Mouse (Mus musculus): Measurements from ENCODE around the gene Agap1. TPM values are rescaled to one million over a fixed set of nuclear protein-coding genes. Genes with fewer than 3 reads are reported as not detected.

Gene Agap1
- total and polyA plus RNA-seq, 3 experiments = 0.01 TPM; not detected in 2

DNA sequence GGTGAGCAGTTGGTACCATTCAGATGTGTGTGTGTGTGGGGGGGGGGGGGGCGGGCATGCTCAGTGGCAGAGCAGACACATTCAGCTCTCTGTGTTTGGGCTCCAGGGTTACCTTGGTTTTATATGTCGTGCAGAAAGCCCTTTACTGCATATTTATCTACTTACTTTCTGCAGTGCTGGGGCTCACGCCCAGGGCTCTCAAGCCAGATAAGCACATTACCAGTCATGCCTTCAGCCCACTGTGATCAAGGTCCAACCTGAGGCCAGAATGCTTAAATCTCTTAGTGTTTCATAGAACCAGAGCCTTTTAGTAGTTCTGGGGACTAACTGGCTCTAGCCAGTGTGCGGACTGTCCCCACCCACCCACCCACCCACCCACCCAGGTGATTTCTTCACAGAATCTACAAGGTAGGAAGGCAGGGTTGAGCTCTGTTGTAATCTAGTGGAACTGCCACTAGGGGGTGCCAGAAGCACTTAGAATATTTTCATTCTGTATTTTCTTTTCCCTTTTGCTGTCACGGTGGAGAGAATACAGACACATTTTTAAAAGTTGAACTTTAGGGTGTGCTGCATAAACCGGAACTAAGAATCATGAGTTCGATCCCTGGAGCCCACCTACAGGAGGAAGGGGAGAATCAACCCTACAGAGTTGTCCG lies 189.0 kb downstream of the Agap1 start:
- Histone ChIP-seq H3K27ac (ENCODE audit: control insufficient read depth, low read depth, low read length) (no peak overlapping the region), H3K36me3 (ENCODE audit: control insufficient read depth in 1 of 2, insufficient read depth in 2 of 2, low read length in 2 of 2) (no peaks in the 10 kb centered on the region), H3K4me3 (ENCODE audit: control insufficient read depth in 1 of 2, insufficient read depth in 1 of 2, low read depth in 2 of 2, low read length in 2 of 2) (no peak overlapping the region), H3K9me3 (replicated peaks; ENCODE audit: insufficient read depth, low read length) (no peaks in the 10 kb centered on the region), H3K4me1 (ENCODE audit: control insufficient read depth in 1 of 2, insufficient read depth in 2 of 2, low read length in 2 of 2) (no peaks in the 10 kb centered on the region), H3K9ac (ENCODE audit: control insufficient read depth, low read depth, low read length, poor library complexity, severe bottlenecking) (no peak overlapping the region), H3K79me2 (ENCODE audit: control insufficient read depth, insufficient read depth, low read length, poor library complexity) (no peaks in the 10 kb centered on the region), H3K27me3 (ENCODE audit: control insufficient read depth in 1 of 2, insufficient read depth in 2 of 2, low read length in 2 of 2) (no peaks in the 10 kb centered on the region)
- TF ChIP-seq TBP (IDR thresholded peaks at IDR 0.05; ENCODE audit: low read depth, low read length) = no peak
- peak in 2 of 3 experiments; percentile 5 to 7; a peak in 1 of 6 replicates for TF ChIP-seq CTCF (IDR thresholded peaks at IDR 0.05 in 2 of 3, conservative IDR thresholded peaks at IDR 0.05 in 1 of 3; ENCODE audit: control insufficient read depth in 1 of 3, insufficient read depth in 1 of 3, low read depth in 2 of 3, low read length in 3 of 3, poor library complexity in 1 of 3, severe bottlenecking in 1 of 3)
- no peak for TF ChIP-seq MEF2A (IDR thresholded peaks at IDR 0.05; ENCODE audit: extremely low read depth, insufficient replicate concordance, low read depth, low read length, poor library complexity, severe bottlenecking)
- peak; percentile 7 for TF ChIP-seq RAD21 (IDR thresholded peaks at IDR 0.05; ENCODE audit: low read depth, low read length)
- TF ChIP-seq CHD2 (IDR thresholded peaks at IDR 0.05; ENCODE audit: low read length) = no peak
- no peak for TF ChIP-seq SMC3 (IDR thresholded peaks at IDR 0.05; ENCODE audit: low read depth, low read length)
- DNase-seq (ENCODE audit: low read depth, low spot score) = no peak

DNA sequence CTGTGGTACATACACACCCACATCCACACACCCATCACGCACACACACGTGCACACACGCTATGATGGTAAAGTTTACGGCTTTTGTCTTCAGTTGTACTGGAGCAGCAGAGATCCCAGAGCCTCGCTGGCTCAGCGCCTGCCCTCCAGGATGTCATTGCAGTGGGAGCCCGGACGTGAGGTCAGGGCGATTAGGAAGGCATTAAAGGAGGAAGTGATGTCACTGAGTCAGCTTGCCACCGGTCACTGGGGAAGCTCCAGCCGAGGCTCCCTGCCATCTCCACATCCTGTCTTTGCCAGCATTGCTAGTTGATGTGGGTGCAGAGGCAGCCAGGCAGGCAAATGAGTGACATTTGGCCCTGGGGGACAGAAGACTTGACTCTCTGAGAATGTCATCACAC lies 189.5 kb downstream of the Agap1 start:
- TF ChIP-seq MYB (IDR thresholded peaks at IDR 0.05; ENCODE audit: low read depth, low read length) = no peak
- Histone ChIP-seq H3K4me3 (ENCODE audit: control insufficient read depth in 1 of 2, insufficient read depth in 1 of 2, low read depth in 2 of 2, low read length in 2 of 2) (no peak overlapping the region), H3K9me3 (replicated peaks; ENCODE audit: insufficient read depth, low read length) (no peaks in the 10 kb centered on the region), H3K36me3 (ENCODE audit: control insufficient read depth in 1 of 2, insufficient read depth in 2 of 2, low read length in 2 of 2) (no peaks in the 10 kb centered on the region), H3K4me1 (ENCODE audit: control insufficient read depth in 1 of 2, insufficient read depth in 2 of 2, low read length in 2 of 2) (no peaks in the 10 kb centered on the region), H3K27me3 (ENCODE audit: control insufficient read depth in 1 of 2, insufficient read depth in 2 of 2, low read length in 2 of 2) (no peaks in the 10 kb centered on the region), H3K79me2 (ENCODE audit: control insufficient read depth, insufficient read depth, low read length, poor library complexity) (no peaks in the 10 kb centered on the region), H3K27ac (ENCODE audit: control insufficient read depth, low read depth, low read length) (no peak overlapping the region), H3K9ac (ENCODE audit: control insufficient read depth, low read depth, low read length, poor library complexity, severe bottlenecking) (no peak overlapping the region)
- DNase-seq (ENCODE audit: low read depth, low spot score) = no peak

DNA sequence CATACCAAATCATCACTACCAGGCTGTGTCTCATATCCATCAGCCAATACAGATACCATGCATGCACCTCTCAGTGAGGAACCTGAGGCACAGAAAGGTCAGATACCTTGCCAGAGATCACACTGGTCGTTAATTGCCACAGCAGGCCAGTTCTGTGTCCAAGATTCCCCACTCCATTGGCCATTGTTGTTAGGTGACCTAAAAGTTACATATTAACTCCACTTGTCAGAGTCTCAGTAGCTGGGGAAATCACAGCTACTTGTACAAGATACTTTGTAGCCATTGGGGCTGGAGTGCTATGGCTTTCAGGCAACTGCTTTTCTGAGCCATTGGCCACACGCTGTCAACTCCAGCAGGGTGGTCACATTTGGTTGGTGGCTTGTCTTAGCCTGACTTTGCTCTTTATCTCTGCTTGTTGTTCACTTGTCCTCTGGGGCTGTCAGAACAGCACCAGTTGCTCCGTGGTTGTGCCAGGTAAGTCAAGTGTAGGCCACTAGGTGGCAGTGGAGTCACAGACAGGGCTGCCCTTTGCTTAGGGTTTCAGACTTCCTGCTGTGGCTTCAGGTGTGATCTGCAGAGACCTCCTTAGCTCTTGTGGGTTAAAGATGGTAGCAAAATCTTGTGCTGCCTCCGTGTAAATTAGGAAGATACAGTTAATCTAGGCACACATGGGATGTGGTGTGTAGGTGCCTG lies 191.9 kb downstream of the Agap1 start:
- Histone ChIP-seq H3K4me3 (ENCODE audit: control insufficient read depth in 1 of 2, insufficient read depth in 1 of 2, low read depth in 2 of 2, low read length in 2 of 2) (no peak overlapping the region), H3K4me1 (ENCODE audit: control insufficient read depth in 1 of 2, insufficient read depth in 2 of 2, low read length in 2 of 2) (no peaks in the 10 kb centered on the region), H3K79me2 (ENCODE audit: control insufficient read depth, insufficient read depth, low read length, poor library complexity) (no peaks in the 10 kb centered on the region), H3K9me3 (replicated peaks; ENCODE audit: insufficient read depth, low read length) (no peaks in the 10 kb centered on the region), H3K27ac (ENCODE audit: control insufficient read depth, low read depth, low read length) (no peak overlapping the region), H3K27me3 (ENCODE audit: control insufficient read depth in 1 of 2, insufficient read depth in 2 of 2, low read length in 2 of 2) (no peaks in the 10 kb centered on the region), H3K9ac (ENCODE audit: control insufficient read depth, low read depth, low read length, poor library complexity, severe bottlenecking) (no peak overlapping the region), H3K36me3 (ENCODE audit: control insufficient read depth in 1 of 2, insufficient read depth in 2 of 2, low read length in 2 of 2) (no peaks in the 10 kb centered on the region)
- peak; percentile 8 for DNase-seq (ENCODE audit: low read depth, low spot score)
- peak; percentile 15 for TF ChIP-seq RAD21 (IDR thresholded peaks at IDR 0.05; ENCODE audit: low read depth, low read length)
- TF ChIP-seq CTCF (IDR thresholded peaks at IDR 0.05 in 2 of 3, conservative IDR thresholded peaks at IDR 0.05 in 1 of 3; ENCODE audit: control insufficient read depth in 1 of 3, insufficient read depth in 1 of 3, low read depth in 2 of 3, low read length in 3 of 3, poor library complexity in 1 of 3, severe bottlenecking in 1 of 3) = peak; percentile 7 to 45 (median 30); a peak in 4 of 6 replicates
- TF ChIP-seq POLR2A (IDR thresholded peaks at IDR 0.05; ENCODE audit: control insufficient read depth in 1 of 2, insufficient read depth in 1 of 2, low read depth in 1 of 2, low read length in 2 of 2, poor library complexity in 1 of 2) = no peak
- TF ChIP-seq MAX (IDR thresholded peaks at IDR 0.05; ENCODE audit: low read length) = no peak
- no peak for TF ChIP-seq MYB (IDR thresholded peaks at IDR 0.05; ENCODE audit: low read depth, low read length)
- no peak for TF ChIP-seq UBTF (IDR thresholded peaks at IDR 0.05; ENCODE audit: borderline replicate concordance, insufficient read depth, low read depth, low read length)
- no peak for TF ChIP-seq E2F4 (IDR thresholded peaks at IDR 0.05; ENCODE audit: borderline replicate concordance, low read depth, low read length)
- no peak for TF ChIP-seq TCF12 (IDR thresholded peaks at IDR 0.05; ENCODE audit: low read depth, low read length)
- TF ChIP-seq MXI1 (IDR thresholded peaks at IDR 0.05; ENCODE audit: low read depth, low read length) = no peak
- no peak for TF ChIP-seq KAT2A (conservative IDR thresholded peaks at IDR 0.05; ENCODE audit: low read depth, low read length)

Data from MEL (cell line).